Mouse (Mus musculus): ENCODE measurements around the gene Lrrk2.

GRCm38 (mm10) chr15:91672645-91673568 lies at the start of gene Lrrk2:
- no peak for TF ChIP-seq CHD2 (IDR thresholded peaks at IDR 0.05; ENCODE audit: low read depth, low read length)
- TF ChIP-seq ZC3H11A (IDR thresholded peaks at IDR 0.05; ENCODE audit: borderline replicate concordance, low read depth, low read length): no peak
- TF ChIP-seq HCFC1 (IDR thresholded peaks at IDR 0.05; ENCODE audit: borderline replicate concordance, insufficient read depth, low read length): no peak
- no peak for TF ChIP-seq ZNF384 (IDR thresholded peaks at IDR 0.05; ENCODE audit: low read depth, low read length)
- TF ChIP-seq MAFK (IDR thresholded peaks at IDR 0.05; ENCODE audit: insufficient read depth, low read depth, low read length): no peak

Data from ES-E14 (cell line).